Mouse (Mus musculus): ENCODE results near the gene Uqcc2.

Gene Uqcc2

DNA sequence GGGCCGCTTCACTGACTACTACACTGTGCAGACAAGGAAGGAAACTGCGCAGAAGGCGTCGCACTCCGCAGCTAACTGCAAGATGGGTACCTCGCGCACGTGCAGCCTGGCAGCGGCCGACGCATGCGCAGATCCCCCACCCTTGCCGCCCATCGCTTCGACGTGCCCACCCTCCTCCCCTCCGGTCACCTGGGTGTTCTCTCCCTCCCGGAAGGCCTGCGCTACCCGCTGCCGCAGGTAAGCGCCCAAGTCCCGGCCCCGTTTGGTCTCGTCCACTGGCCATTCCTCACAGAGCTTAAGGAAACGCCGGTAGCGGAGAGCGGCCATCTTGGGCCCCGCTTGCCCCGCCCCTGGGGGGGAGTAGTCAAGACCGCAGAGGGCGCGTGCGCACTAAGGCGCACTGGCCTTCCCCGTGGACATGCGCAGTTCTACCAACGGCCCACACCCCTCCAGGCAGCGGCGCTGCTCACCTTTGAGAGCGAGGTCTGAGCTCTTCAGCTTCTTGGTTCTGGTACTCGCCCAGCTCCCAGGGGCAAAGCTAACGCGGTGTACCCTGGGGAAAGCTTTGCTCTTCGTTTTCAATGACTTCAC is at the start of gene Uqcc2:
Gene Uqcc2 (minus strand): TSS at position 366 of the 591 bp plus-strand sequence.
- peak; percentile 97 for DNase-seq

- DNase-seq, result no peak
Measured at GRCm38 (mm10) chr17:27182401-27182800, 48.7 kb upstream of the Uqcc2 start.

DNA sequence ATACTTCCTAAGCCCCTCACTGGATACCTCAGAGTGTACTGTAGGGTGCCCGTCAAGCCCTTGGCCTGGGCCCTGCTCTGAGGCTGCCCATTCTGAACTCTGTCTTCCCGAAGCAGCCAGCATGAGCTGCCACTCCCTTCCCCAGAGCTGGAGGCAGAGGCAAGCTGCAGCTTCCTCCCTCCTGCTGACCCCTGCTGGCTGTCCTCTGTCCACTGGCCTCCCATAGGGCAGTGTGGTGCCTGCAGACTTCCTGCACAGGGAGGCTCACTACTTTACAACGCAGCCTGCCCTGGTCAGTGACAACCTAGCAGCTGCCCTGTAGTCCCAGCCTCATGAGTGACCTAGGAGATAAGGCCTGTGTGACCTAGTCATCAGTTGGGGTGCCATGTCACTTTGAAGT is 48.0 kb upstream of the Uqcc2 start:
- DNase-seq, result no peak

- DNase-seq, result no peak
Measured at GRCm38 (mm10) chr17:27179681-27180280, 46.1 kb upstream of the Uqcc2 start.

DNA sequence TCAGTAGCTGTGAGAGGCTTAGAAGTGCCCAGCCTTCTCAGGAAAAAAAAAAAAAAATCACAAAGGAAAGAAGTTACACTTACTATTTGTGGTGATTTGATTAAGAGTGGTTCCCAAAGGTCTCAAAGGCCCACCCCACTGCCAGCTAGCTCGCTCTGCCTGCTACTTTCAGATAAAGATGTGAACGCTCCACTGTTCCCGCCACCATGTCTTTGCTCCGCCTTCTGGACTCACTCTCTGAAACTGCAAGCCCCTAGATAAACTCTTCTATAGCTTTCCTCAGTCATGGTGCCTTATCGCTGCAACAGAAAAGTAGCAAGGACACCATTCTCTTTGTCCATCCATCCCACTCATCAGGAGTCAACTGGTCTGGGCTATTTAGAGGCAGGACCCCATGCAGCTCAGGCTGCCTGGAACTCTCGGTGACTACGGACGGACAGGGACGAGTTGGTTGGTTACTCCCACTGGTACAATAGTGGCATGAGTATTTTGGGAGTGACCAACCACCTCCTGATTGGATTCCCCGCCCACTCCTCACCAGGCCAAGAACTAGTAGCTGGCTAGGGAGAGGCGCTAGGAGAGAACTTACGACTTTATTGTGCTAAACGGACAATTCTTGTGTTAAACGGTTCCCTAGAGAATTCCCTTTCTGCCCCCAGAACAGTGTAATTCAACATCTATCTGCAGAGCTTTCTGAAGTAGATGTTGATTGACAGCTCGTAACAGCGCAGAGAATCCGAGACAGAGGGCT is 44.9 kb upstream of the Uqcc2 start:
- no peak for DNase-seq

- DNase-seq, result no peak
Measured at GRCm38 (mm10) chr17:27178019-27178418, 44.3 kb upstream of the Uqcc2 start.

DNA sequence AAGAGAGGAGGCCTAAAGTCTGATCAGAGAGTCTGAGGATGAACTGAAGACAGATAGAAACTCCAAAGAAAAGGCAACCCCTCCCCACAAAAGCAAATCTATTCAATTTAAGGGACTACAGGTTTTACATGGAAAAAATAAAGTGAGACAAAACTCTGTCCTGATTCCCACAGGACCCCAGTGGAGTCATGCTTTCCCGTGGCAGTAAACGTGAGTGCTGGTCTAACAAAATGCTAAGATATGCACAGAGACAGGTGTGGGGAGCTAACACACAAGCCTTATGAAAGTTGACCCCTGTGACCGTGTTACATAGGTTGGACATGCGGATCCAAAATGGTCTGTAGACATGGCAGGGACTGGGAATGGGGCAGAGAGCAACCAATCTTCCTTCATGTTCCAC is 43.0 kb upstream of the Uqcc2 start:
- no peak for DNase-seq

- DNase-seq, result no peak
Measured at GRCm38 (mm10) chr17:27176287-27176686, 42.6 kb upstream of the Uqcc2 start.

DNA sequence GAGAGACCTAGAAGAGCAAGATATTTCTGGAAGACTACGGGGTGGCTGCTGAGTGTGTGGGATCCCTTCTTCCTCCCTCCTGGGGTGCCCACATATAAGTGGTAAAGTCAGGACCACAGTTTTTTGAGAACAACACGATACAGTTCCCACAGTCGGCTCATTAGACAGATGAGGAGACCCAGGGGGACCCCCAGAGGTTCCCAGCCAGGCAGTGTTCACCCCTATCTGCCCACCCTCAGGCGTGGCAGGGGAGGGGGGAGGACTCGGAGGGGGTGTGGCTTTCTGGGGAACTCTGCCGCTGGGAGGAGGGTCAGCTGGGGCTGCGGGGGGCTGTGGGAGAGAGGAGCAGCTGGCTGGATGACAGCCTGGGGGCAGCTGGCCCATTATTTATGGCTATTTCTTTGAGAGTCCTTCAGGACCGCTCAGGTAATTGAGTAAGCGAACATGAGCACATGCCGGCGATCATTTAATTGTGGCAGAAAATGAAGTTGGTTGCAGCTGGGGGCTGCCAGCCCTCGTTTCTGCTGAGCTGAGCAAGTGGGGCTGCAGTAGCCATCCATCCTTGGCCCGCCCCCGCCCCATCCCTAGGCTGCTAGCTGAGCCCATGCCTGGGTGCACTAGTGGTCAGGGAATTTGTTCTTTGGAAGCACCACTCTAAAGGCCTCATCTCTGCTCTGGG is 41.6 kb upstream of the Uqcc2 start:
- DNase-seq, result no peak

GRCm38 (mm10) chr17:27173715-27174114 is 40.0 kb upstream of the Uqcc2 start:
- DNase-seq, result no peak

GRCm38 (mm10) chr17:27172459-27172858 is 38.7 kb upstream of the Uqcc2 start:
- no peak for DNase-seq

DNA sequence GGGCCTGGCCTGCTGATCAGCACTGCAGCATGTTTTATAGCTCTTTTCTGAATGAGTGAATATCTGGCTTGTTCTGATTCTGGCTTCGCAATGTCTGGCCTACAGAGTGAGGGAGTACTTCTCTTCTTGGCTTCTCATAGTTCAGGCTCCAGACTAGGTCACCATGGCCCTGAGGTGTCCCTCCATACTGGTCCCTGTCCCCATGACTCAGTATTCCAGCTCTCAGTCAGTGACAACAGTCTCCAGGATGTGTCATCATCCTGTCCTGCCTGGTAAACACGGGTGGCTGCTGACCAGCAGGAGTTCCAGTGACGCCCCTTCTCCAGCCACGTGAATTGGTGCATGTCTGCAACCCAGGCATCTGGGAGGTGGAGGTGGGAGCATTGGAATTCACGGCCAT is 37.4 kb upstream of the Uqcc2 start:
- no peak for DNase-seq

- DNase-seq, result no peak
Measured at GRCm38 (mm10) chr17:27169952-27170695, 36.4 kb upstream of the Uqcc2 start.

DNA sequence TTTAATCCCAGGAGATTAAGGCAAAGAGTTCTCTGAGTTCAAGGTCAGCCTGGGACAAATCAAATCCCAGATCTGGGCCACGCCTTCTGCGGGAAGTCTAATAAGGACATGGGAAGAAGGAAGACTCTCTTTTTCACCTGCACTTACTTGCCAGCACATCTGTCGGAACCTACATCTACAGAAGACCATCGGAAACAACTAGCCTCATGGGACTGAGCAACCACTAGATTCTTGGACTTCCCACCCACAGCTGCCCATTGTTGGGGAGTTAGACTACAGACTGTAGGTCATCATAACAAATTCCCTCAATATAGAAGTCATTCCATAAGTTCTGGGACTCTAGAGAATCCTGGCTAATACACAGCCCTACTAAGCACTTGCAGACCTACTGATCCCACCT is 34.9 kb upstream of the Uqcc2 start:
- DNase-seq, result no peak

DNA sequence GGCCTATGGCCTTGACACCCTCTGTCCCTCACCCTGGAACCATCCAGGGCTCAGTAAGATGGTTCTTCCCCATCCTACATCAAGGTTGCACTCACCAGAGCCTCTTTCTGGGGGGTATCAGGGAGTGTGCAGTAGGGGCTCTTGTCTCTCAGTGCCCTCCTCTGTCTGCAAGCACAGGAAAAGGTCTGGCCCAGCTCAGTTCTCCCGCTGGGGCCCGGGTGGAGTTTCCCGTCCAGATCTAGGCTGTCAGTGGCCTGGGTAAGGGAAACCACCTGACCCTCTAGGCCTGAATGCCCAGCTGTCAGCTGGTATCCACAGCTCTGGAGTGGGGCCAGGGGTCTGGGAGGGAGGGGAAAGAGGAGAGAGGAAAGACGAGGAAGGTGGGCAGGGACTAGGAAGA is 33.8 kb upstream of the Uqcc2 start, which contains the start of gene Ip6k3:
Gene Ip6k3 (minus strand): TSS at position 251 of the 400 bp plus-strand sequence.
- no peak for DNase-seq

- DNase-seq, result no peak
Measured at GRCm38 (mm10) chr17:27166901-27167300, 33.2 kb upstream of the Uqcc2 start.

DNA sequence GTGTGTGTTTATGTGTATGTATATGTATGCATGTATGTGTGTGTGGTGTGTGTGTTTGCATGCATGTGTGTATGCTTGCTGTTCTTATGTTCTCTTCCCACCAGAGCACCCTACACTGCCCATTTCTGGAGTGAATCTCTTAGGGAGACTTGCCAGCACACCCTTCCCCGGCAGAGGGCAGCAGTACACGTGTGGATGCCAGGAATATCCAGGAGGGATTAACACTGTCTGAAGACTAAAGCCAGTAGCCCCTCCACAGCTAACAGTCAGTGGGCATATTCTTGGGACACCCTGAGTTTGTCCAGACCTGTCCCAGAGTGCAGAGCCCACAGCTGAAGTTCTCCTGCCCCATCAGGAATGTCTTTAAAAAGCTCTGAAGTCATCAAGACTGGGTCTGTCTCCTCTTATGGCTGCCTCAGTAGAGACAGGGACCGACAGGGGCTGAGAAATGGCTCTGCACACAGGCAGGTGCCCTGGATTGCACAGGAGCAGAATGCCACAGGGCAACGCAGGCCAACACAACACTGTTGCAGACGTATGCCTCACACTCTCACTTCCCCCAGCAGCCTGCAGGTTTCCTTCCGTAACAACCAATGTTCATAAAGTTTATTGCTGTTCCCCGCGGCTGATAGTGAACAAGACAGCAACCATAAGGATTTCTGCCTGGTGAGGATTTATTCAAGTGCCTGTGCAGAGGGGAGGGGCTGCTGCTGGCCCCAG is 31.5 kb upstream of the Uqcc2 start:
- peak; percentile 69 for DNase-seq

- no peak for DNase-seq
Measured at GRCm38 (mm10) chr17:27160905-27161304, 27.2 kb upstream of the Uqcc2 start.

DNA sequence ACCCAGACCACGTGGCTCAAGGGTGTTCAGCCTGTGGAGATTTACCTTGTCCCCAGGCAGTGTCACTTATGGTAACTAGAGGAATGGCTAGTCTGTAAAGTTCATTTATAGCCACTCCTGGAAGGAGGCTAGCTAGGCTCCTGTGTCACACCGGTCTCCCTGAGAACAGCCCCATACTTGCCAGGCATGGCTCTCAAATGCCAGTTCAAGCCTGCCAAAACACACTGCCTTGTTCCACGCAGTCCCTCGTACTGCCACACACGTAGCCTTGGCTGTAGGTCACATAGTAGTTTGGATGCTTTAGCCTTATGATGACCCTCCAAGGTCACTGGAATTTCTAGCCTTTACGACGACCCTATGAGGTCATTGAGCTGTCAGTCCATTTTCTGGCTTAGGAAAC is 25.5 kb upstream of the Uqcc2 start:
- no peak for DNase-seq

GRCm38 (mm10) chr17:27158439-27158838 is 24.7 kb upstream of the Uqcc2 start:
- no peak for DNase-seq

DNA sequence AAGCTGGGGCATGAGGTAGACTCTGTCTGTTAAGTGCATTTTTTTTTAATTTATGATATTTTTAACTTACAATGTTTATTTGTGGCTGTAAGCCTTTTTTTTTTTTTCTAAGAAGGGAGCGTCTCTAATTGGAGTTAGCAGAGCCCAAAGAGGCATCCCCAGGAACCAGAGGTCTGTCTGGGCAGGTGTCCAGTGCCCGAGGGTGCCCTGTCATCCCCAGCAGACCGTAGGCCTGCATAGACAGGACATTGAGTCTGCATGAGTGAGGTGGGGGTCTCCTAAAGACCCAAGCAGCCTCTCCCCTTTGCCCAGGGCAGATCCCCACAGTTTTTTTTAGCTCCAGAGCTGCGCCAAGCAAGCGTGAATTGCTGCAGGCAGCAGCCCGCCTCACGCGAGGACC is 22.0 kb upstream of the Uqcc2 start:
- DNase-seq, result no peak

DNA sequence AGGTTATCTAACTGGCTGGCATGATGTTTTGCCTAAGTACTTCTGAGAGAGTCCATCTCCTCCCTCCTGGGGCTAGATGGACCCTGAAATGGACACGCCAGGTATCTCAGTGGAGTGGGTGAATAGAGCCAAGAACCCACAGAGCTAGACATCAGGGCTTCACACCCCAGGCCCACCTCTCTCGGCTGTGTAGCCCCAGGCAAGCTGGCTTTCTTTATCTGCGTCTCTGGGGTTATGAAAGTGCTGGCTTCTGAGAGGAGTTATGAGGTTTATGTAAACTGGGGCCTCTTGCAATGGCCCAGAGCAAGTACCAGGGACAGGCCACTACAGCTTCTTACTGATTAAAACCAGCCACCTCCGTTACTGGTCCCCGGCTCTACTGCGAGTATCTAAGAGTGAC is 21.2 kb upstream of the Uqcc2 start:
- DNase-seq, result no peak

Data from right cerebral cortex, postnatal 14 days (tissue).